Mouse (Mus musculus): ENCODE measurements around the gene Hapln2. TPM values are rescaled to one million over a fixed set of nuclear protein-coding genes. Genes with fewer than 3 reads are reported as not detected.

Gene Hapln2
- total and polyA plus RNA-seq, 3 experiments = not detected

GRCm38 (mm10) chr3:87972776-87973175 is 54.6 kb downstream of the Hapln2 start:
- H3K27me3 ChIP-seq (ENCODE audit: control insufficient read depth in 1 of 2, insufficient read depth in 2 of 2, low read length in 2 of 2) = peaks cover 9 to 15% of the 10 kb centered on the region in 2 experiments
- no peak overlapping the region for H3K9ac ChIP-seq (ENCODE audit: control insufficient read depth, low read depth, low read length, poor library complexity, severe bottlenecking)
- H3K79me2 ChIP-seq (ENCODE audit: control insufficient read depth, insufficient read depth, low read length, poor library complexity) = no peaks in the 10 kb centered on the region; the same call in 1 of the 2 replicates
- no peak overlapping the region for H3K4me3 ChIP-seq (ENCODE audit: control insufficient read depth in 1 of 2, insufficient read depth in 1 of 2, low read depth in 2 of 2, low read length in 2 of 2)
- TF ChIP-seq UBTF (IDR thresholded peaks at IDR 0.05; ENCODE audit: borderline replicate concordance, insufficient read depth, low read depth, low read length) = no peak
- TF ChIP-seq MAX (IDR thresholded peaks at IDR 0.05; ENCODE audit: low read length) = no peak
- TF ChIP-seq NELFE (IDR thresholded peaks at IDR 0.05; ENCODE audit: low read depth, low read length) = no peak
- no peak for TF ChIP-seq CTCF (IDR thresholded peaks at IDR 0.05 in 2 of 3, conservative IDR thresholded peaks at IDR 0.05 in 1 of 3; ENCODE audit: control insufficient read depth in 1 of 3, insufficient read depth in 1 of 3, low read depth in 2 of 3, low read length in 3 of 3, poor library complexity in 1 of 3, severe bottlenecking in 1 of 3)
- no peak for TF ChIP-seq CHD1 (IDR thresholded peaks at IDR 0.05; ENCODE audit: low read depth, low read length)
- no peak for TF ChIP-seq TCF12 (IDR thresholded peaks at IDR 0.05; ENCODE audit: low read depth, low read length)
- no peak for TF ChIP-seq EP300 (IDR thresholded peaks at IDR 0.05; ENCODE audit: low read depth in 1 of 2, low read length in 2 of 2)
- TF ChIP-seq POLR2AphosphoS5 (IDR thresholded peaks at IDR 0.05; ENCODE audit: borderline replicate concordance, low read depth, low read length) = no peak
- TF ChIP-seq TBP (IDR thresholded peaks at IDR 0.05; ENCODE audit: low read depth, low read length) = no peak
- no peak for TF ChIP-seq SMC3 (IDR thresholded peaks at IDR 0.05; ENCODE audit: low read depth, low read length)
- no peak for TF ChIP-seq E2F4 (IDR thresholded peaks at IDR 0.05; ENCODE audit: borderline replicate concordance, low read depth, low read length)
- no peak for TF ChIP-seq MAFK (IDR thresholded peaks at IDR 0.05; ENCODE audit: borderline replicate concordance, low read depth, low read length)
- H3K9me3 ChIP-seq (replicated peaks; ENCODE audit: insufficient read depth, low read length) = no peaks in the 10 kb centered on the region
- DNase-seq (ENCODE audit: low read depth, low spot score) = no peak
- no peaks in the 10 kb centered on the region for H3K36me3 ChIP-seq (ENCODE audit: control insufficient read depth in 1 of 2, insufficient read depth in 2 of 2, low read length in 2 of 2)
- no peak overlapping the region for H3K27ac ChIP-seq (ENCODE audit: control insufficient read depth, low read depth, low read length)
- no peaks in the 10 kb centered on the region for H3K4me1 ChIP-seq (ENCODE audit: control insufficient read depth in 1 of 2, insufficient read depth in 2 of 2, low read length in 2 of 2)

- Histone ChIP-seq H3K36me3 (ENCODE audit: control insufficient read depth in 1 of 2, insufficient read depth in 2 of 2, low read length in 2 of 2) (no peaks in the 10 kb centered on the region), H3K79me2 (ENCODE audit: control insufficient read depth, insufficient read depth, low read length, poor library complexity) (no peaks in the 10 kb centered on the region; the same call in 1 of the 2 replicates), H3K27me3 (ENCODE audit: control insufficient read depth in 1 of 2, insufficient read depth in 2 of 2, low read length in 2 of 2) (peaks cover 10 to 14% of the 10 kb centered on the region in 2 experiments), H3K4me3 (ENCODE audit: control insufficient read depth in 1 of 2, insufficient read depth in 1 of 2, low read depth in 2 of 2, low read length in 2 of 2) (no peak overlapping the region), H3K9ac (ENCODE audit: control insufficient read depth, low read depth, low read length, poor library complexity, severe bottlenecking) (no peak overlapping the region), H3K9me3 (replicated peaks; ENCODE audit: insufficient read depth, low read length) (no peaks in the 10 kb centered on the region), H3K27ac (ENCODE audit: control insufficient read depth, low read depth, low read length) (no peak overlapping the region), H3K4me1 (ENCODE audit: control insufficient read depth in 1 of 2, insufficient read depth in 2 of 2, low read length in 2 of 2) (no peaks in the 10 kb centered on the region)
- no peak for DNase-seq (ENCODE audit: low read depth, low spot score)
- TF ChIP-seq MXI1 (IDR thresholded peaks at IDR 0.05; ENCODE audit: low read depth, low read length) (no peak), MAX (IDR thresholded peaks at IDR 0.05; ENCODE audit: low read length) (no peak), ZKSCAN1 (IDR thresholded peaks at IDR 0.05; ENCODE audit: low read depth, low read length) (no peak), USF1 (IDR thresholded peaks at IDR 0.05; ENCODE audit: low read depth, low read length) (no peak), ELF1 (IDR thresholded peaks at IDR 0.05; ENCODE audit: low read depth, low read length) (no peak), EP300 (IDR thresholded peaks at IDR 0.05; ENCODE audit: low read depth in 1 of 2, low read length in 2 of 2) (no peak), ZNF384 (IDR thresholded peaks at IDR 0.05; ENCODE audit: low read depth, low read length) (no peak), GABPA (IDR thresholded peaks at IDR 0.05; ENCODE audit: low read depth, low read length) (no peak), HCFC1 (IDR thresholded peaks at IDR 0.05; ENCODE audit: low read depth, low read length) (no peak)
These were observed 55.1 kb downstream of the Hapln2 start for GRCm38 (mm10) chr3:87972203-87972664.

Other genes with a start within 250 kb of the Hapln2 start
- not detected in 2 replicates for gene Ntrk1, start 232.4 kb downstream of the Hapln2 start, total RNA-seq (2012; rRNA removed)
- gene Ntrk1, start 232.4 kb downstream of the Hapln2 start, polyA plus RNA-seq (2012; ENCODE audit: insufficient read depth in 1 of 2, insufficient read length in 2 of 2, low read depth in 1 of 2, low replicate concordance in 2 of 2, missing spikeins in 1 of 2) = not detected
- gene Insrr, start 230.6 kb downstream of the Hapln2 start, total RNA-seq (2012; rRNA removed) = 0.62 and 0.77 TPM in 2 replicates
- 1 to 10 TPM in 1 of 2 experiments, not detected in 1; 3.7 TPM for gene Insrr, start 230.6 kb downstream of the Hapln2 start, polyA plus RNA-seq (2012; ENCODE audit: insufficient read depth in 1 of 2, insufficient read length in 2 of 2, low read depth in 1 of 2, low replicate concordance in 2 of 2, missing spikeins in 1 of 2)
- 0.16 and 0.35 TPM in 2 replicates for gene Pear1, start 203.3 kb downstream of the Hapln2 start, total RNA-seq (2012; rRNA removed)
- gene Pear1, start 203.3 kb downstream of the Hapln2 start, polyA plus RNA-seq (2012; ENCODE audit: insufficient read depth in 1 of 2, insufficient read length in 2 of 2, low read depth in 1 of 2, low replicate concordance in 2 of 2, missing spikeins in 1 of 2) = 1 to 10 TPM in 1 of 2 experiments, not detected in 1; 1.0 TPM
- not detected in 2 replicates for gene Sh2d2a, start 180.8 kb downstream of the Hapln2 start, total RNA-seq (2012; rRNA removed)
- gene Sh2d2a, start 180.8 kb downstream of the Hapln2 start, polyA plus RNA-seq (2012; ENCODE audit: insufficient read depth in 1 of 2, insufficient read length in 2 of 2, low read depth in 1 of 2, low replicate concordance in 2 of 2, missing spikeins in 1 of 2) = not detected
- gene Prcc, start 142.0 kb downstream of the Hapln2 start, total RNA-seq (2012; rRNA removed) = 43.2 and 47.0 TPM in 2 replicates
- gene Prcc, start 142.0 kb downstream of the Hapln2 start, polyA plus RNA-seq (2012; ENCODE audit: insufficient read depth in 1 of 2, insufficient read length in 2 of 2, low read depth in 1 of 2, low replicate concordance in 2 of 2, missing spikeins in 1 of 2) = 10 to 100 TPM in 1 of 2 experiments, not detected in 1; 65.9 TPM
- gene Hdgf, start 121.3 kb downstream of the Hapln2 start, total RNA-seq (2012; rRNA removed) = 505 and 519 TPM in 2 replicates
- 1,000 to 10,000 TPM in 1 of 2 experiments, 100 to 1,000 TPM in 1; 369 to 1,503 TPM for gene Hdgf, start 121.3 kb downstream of the Hapln2 start, polyA plus RNA-seq (2012; ENCODE audit: insufficient read depth in 1 of 2, insufficient read length in 2 of 2, low read depth in 1 of 2, low replicate concordance in 2 of 2, missing spikeins in 1 of 2)
- 59.5 and 66.2 TPM in 2 replicates for gene Mrpl24, start 108.1 kb downstream of the Hapln2 start, total RNA-seq (2012; rRNA removed)
- gene Mrpl24, start 108.1 kb downstream of the Hapln2 start, polyA plus RNA-seq (2012; ENCODE audit: insufficient read depth in 1 of 2, insufficient read length in 2 of 2, low read depth in 1 of 2, low replicate concordance in 2 of 2, missing spikeins in 1 of 2) = 10 to 100 TPM in 1 of 2 experiments, not detected in 1; 77.3 TPM
- gene Isg20l2, start 97.3 kb downstream of the Hapln2 start, total RNA-seq (2012; rRNA removed) = 61.4 and 71.8 TPM in 2 replicates
- 10 to 100 TPM in 1 of 2 experiments, not detected in 1; 45.0 TPM for gene Isg20l2, start 97.3 kb downstream of the Hapln2 start, polyA plus RNA-seq (2012; ENCODE audit: insufficient read depth in 1 of 2, insufficient read length in 2 of 2, low read depth in 1 of 2, low replicate concordance in 2 of 2, missing spikeins in 1 of 2)
- gene Rrnad1, start 96.9 kb downstream of the Hapln2 start, total RNA-seq (2012; rRNA removed) = 8.9 and 10.9 TPM in 2 replicates
- gene Rrnad1, start 96.9 kb downstream of the Hapln2 start, polyA plus RNA-seq (2012; ENCODE audit: insufficient read depth in 1 of 2, insufficient read length in 2 of 2, low read depth in 1 of 2, low replicate concordance in 2 of 2, missing spikeins in 1 of 2) = 10 to 100 TPM in 1 of 2 experiments, not detected in 1; 21.1 TPM
- 0.23 and 0.29 TPM in 2 replicates for gene Crabp2, start 78.9 kb downstream of the Hapln2 start, total RNA-seq (2012; rRNA removed)
- 1 to 10 TPM in 1 of 2 experiments, not detected in 1; 1.2 TPM for gene Crabp2, start 78.9 kb downstream of the Hapln2 start, polyA plus RNA-seq (2012; ENCODE audit: insufficient read depth in 1 of 2, insufficient read length in 2 of 2, low read depth in 1 of 2, low replicate concordance in 2 of 2, missing spikeins in 1 of 2)
- not detected in 2 replicates for gene Nes, start 56.5 kb downstream of the Hapln2 start, total RNA-seq (2012; rRNA removed)
- gene Nes, start 56.5 kb downstream of the Hapln2 start, polyA plus RNA-seq (2012; ENCODE audit: insufficient read depth in 1 of 2, insufficient read length in 2 of 2, low read depth in 1 of 2, low replicate concordance in 2 of 2, missing spikeins in 1 of 2) = under 1 TPM in 1 of 2 experiments, not detected in 1; 0.01 TPM
- not detected in 2 replicates for gene Bcan, start 27.4 kb downstream of the Hapln2 start, total RNA-seq (2012; rRNA removed)
- not detected for gene Bcan, start 27.4 kb downstream of the Hapln2 start, polyA plus RNA-seq (2012; ENCODE audit: insufficient read depth in 1 of 2, insufficient read length in 2 of 2, low read depth in 1 of 2, low replicate concordance in 2 of 2, missing spikeins in 1 of 2)
- gene Gpatch4, start 15.5 kb upstream of the Hapln2 start, total RNA-seq (2012; rRNA removed) = 76.6 and 105 TPM in 2 replicates
- 100 to 1,000 TPM; 135 to 240 TPM for gene Gpatch4, start 15.5 kb upstream of the Hapln2 start, polyA plus RNA-seq (2012; ENCODE audit: insufficient read depth in 1 of 2, insufficient read length in 2 of 2, low read depth in 1 of 2, low replicate concordance in 2 of 2, missing spikeins in 1 of 2)
- 114 TPM in 2 replicates for gene Naxe, start 30.9 kb upstream of the Hapln2 start, total RNA-seq (2012; rRNA removed)
- 100 to 1,000 TPM; 165 to 182 TPM for gene Naxe, start 30.9 kb upstream of the Hapln2 start, polyA plus RNA-seq (2012; ENCODE audit: insufficient read depth in 1 of 2, insufficient read length in 2 of 2, low read depth in 1 of 2, low replicate concordance in 2 of 2, missing spikeins in 1 of 2)
- gene Ttc24, start 50.7 kb upstream of the Hapln2 start, total RNA-seq (2012; rRNA removed) = not detected in 2 replicates
- gene Ttc24, start 50.7 kb upstream of the Hapln2 start, polyA plus RNA-seq (2012; ENCODE audit: insufficient read depth in 1 of 2, insufficient read length in 2 of 2, low read depth in 1 of 2, low replicate concordance in 2 of 2, missing spikeins in 1 of 2) = not detected
- gene Iqgap3, start 54.4 kb upstream of the Hapln2 start, total RNA-seq (2012; rRNA removed) = 19.2 and 21.1 TPM in 2 replicates
- gene Iqgap3, start 54.4 kb upstream of the Hapln2 start, polyA plus RNA-seq (2012; ENCODE audit: insufficient read depth in 1 of 2, insufficient read length in 2 of 2, low read depth in 1 of 2, low replicate concordance in 2 of 2, missing spikeins in 1 of 2) = 10 to 100 TPM in 1 of 2 experiments, not detected in 1; 42.5 TPM
- 16.2 and 16.9 TPM in 2 replicates for gene Mef2d, start 114.8 kb upstream of the Hapln2 start, total RNA-seq (2012; rRNA removed)
- 100 to 1,000 TPM in 1 of 2 experiments, 10 to 100 TPM in 1; 71.4 to 117 TPM for gene Mef2d, start 114.8 kb upstream of the Hapln2 start, polyA plus RNA-seq (2012; ENCODE audit: insufficient read depth in 1 of 2, insufficient read length in 2 of 2, low read depth in 1 of 2, low replicate concordance in 2 of 2, missing spikeins in 1 of 2)
- gene Rhbg, start 227.1 kb upstream of the Hapln2 start, total RNA-seq (2012; rRNA removed) = not detected in 2 replicates
- not detected for gene Rhbg, start 227.1 kb upstream of the Hapln2 start, polyA plus RNA-seq (2012; ENCODE audit: insufficient read depth in 1 of 2, insufficient read length in 2 of 2, low read depth in 1 of 2, low replicate concordance in 2 of 2, missing spikeins in 1 of 2)